Mouse (Mus musculus): ENCODE data around the gene Spaca1. TPM values are rescaled to one million over a fixed set of nuclear protein-coding genes. Genes with fewer than 3 reads are reported as not detected.

The Spaca1 gene
- polyA plus RNA-seq, 1 experiment from 2014 or later: 0.40 TPM

- H3K27me3 ChIP-seq (ENCODE audit: insufficient read depth, low read length): no peaks in the 10 kb centered on the region
- H3K4me1 ChIP-seq (ENCODE audit: insufficient read depth): no peaks in the 10 kb centered on the region
- no peaks in the 10 kb centered on the region for H3K36me3 ChIP-seq (replicated peaks; ENCODE audit: insufficient read depth, low read length)
- WGBS (ENCODE audit: insufficient replicate concordance): 54% methylated on average over 2 of the region's 2 CpGs
- ATAC-seq (no peak), DNase-seq (no peak)
- H3K9me3 ChIP-seq (ENCODE audit: low read length): no peaks in the 10 kb centered on the region
- H3K4me3 ChIP-seq (ENCODE audit: low read depth, low read length): no peak overlapping the region
- TF ChIP-seq CTCF (IDR thresholded peaks at IDR 0.05; ENCODE audit: low read depth) (no peak), EP300 (IDR thresholded peaks at IDR 0.05; ENCODE audit: low read depth) (no peak)
- H3K4me2 ChIP-seq (ENCODE audit: low read depth, low read length): no peak overlapping the region
- no peak overlapping the region for H3K9ac ChIP-seq (replicated peaks)
- no peak overlapping the region for H3K27ac ChIP-seq (ENCODE audit: low read depth)
Measured at GRCm38 (mm10) chr4:34021456-34021855, 28.5 kb downstream of the Spaca1 start.

- ATAC-seq: no peak
Measured at GRCm38 (mm10) chr4:33996382-33996781, 53.6 kb downstream of the Spaca1 start.

DNA sequence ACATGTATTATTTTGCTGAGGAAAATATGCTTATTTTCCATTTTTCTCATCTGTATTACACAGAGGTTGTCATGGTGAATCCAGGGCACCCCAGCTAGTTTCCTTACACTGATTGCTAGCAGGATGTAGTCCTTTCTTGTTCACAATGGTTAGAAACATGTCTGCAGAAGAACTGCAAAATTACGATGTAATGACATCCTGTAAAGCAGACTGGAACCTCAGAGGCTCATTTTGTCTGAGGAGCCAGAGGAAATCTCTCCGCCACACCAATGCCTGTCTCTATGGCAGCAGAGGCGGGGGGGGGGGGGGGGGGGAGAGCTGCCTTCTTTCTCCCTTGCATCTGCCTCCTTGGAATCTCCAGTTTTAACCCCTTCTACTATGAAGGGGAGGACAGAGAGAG is 57.3 kb downstream of the Spaca1 start:
- no peak overlapping the region for H3K27ac ChIP-seq (ENCODE audit: low read depth)
- no peaks in the 10 kb centered on the region for H3K27me3 ChIP-seq (ENCODE audit: insufficient read depth, low read length)
- H3K36me3 ChIP-seq (replicated peaks; ENCODE audit: insufficient read depth, low read length): no peaks in the 10 kb centered on the region
- no peak overlapping the region for H3K4me2 ChIP-seq (ENCODE audit: low read depth, low read length)
- DNase-seq (no peak), ATAC-seq (no peak)
- WGBS (ENCODE audit: insufficient replicate concordance): 79% methylated on average over 2 of the region's 3 CpGs
- H3K9me3 ChIP-seq (ENCODE audit: low read length): no peaks in the 10 kb centered on the region
- H3K4me3 ChIP-seq (ENCODE audit: low read depth, low read length): no peak overlapping the region
- no peak overlapping the region for H3K9ac ChIP-seq (replicated peaks)
- TF ChIP-seq EP300 (IDR thresholded peaks at IDR 0.05; ENCODE audit: low read depth) (no peak), CTCF (IDR thresholded peaks at IDR 0.05; ENCODE audit: low read depth) (no peak)
- no peaks in the 10 kb centered on the region; the same call in 1 of the 2 replicates for H3K4me1 ChIP-seq (ENCODE audit: insufficient read depth)

More at GRCm38 (mm10) chr4:33996382-33996781, 53.6 kb downstream of the Spaca1 start:
- Histone ChIP-seq H3K4me2 (ENCODE audit: low read depth, low read length) (no peak overlapping the region), H3K9ac (replicated peaks) (no peak overlapping the region), H3K36me3 (replicated peaks; ENCODE audit: insufficient read depth, low read length) (no peaks in the 10 kb centered on the region), H3K27ac (ENCODE audit: low read depth) (no peak overlapping the region), H3K4me3 (ENCODE audit: low read depth, low read length) (no peak overlapping the region), H3K27me3 (ENCODE audit: insufficient read depth, low read length) (no peaks in the 10 kb centered on the region), H3K4me1 (ENCODE audit: insufficient read depth) (no peaks in the 10 kb centered on the region; the same call in 1 of the 2 replicates), H3K9me3 (ENCODE audit: low read length) (no peaks in the 10 kb centered on the region)
- no peak for TF ChIP-seq EP300 (IDR thresholded peaks at IDR 0.05; ENCODE audit: low read depth)
- no peak for TF ChIP-seq CTCF (IDR thresholded peaks at IDR 0.05; ENCODE audit: low read depth)
- DNase-seq: no peak

GRCm38 (mm10) chr4:33988466-33989089 is 61.4 kb downstream of the Spaca1 start:
- H3K27ac ChIP-seq (ENCODE audit: low read depth): no peak overlapping the region
- DNase-seq (no peak), ATAC-seq (no peak)
- 44% methylated on average over 5 of the region's 5 CpGs for WGBS (ENCODE audit: insufficient replicate concordance)
- no peak overlapping the region for H3K9ac ChIP-seq (replicated peaks)
- TF ChIP-seq CTCF (IDR thresholded peaks at IDR 0.05; ENCODE audit: low read depth): no peak
- no peak for TF ChIP-seq EP300 (IDR thresholded peaks at IDR 0.05; ENCODE audit: low read depth)
- H3K4me1 ChIP-seq (ENCODE audit: insufficient read depth): no peaks in the 10 kb centered on the region
- H3K4me2 ChIP-seq (ENCODE audit: low read depth, low read length): no peak overlapping the region
- no peaks in the 10 kb centered on the region for H3K27me3 ChIP-seq (ENCODE audit: insufficient read depth, low read length)
- H3K36me3 ChIP-seq (replicated peaks; ENCODE audit: insufficient read depth, low read length): no peaks in the 10 kb centered on the region
- no peak overlapping the region for H3K4me3 ChIP-seq (ENCODE audit: low read depth, low read length)
- no peaks in the 10 kb centered on the region for H3K9me3 ChIP-seq (ENCODE audit: low read length)

Other genes with a start within 250 kb of the Spaca1 start
- gene Cnr1, start 125.6 kb downstream of the Spaca1 start, polyA plus RNA-seq (2015; fragmentation: Nextera tagmentation; extraction: Ambion mirVana): 0.06 and 0.08 TPM in 2 replicates

Measured in liver, postnatal 0 days (tissue).